Mouse (Mus musculus) forebrain, embryonic 13.5 days (tissue): ENCODE data around the gene Mettl21a. TPM values are rescaled to one million over a fixed set of nuclear protein-coding genes. Genes with fewer than 3 reads are reported as not detected.

Source experiments
- polyA plus RNA-seq: library from polyadenylated mRNA; unstranded; fragments of >200 nt; fragmentation: Nextera tagmentation; extraction: Ambion mirVana; gene quantifications from 2 replicates; pipeline ENCODE4 v1.2.1, GENCODE M21; 2015

Gene Mettl21a
- polyA plus RNA-seq, 1 experiment from 2014 or later = 20.7 TPM

Other genes with a start within 250 kb of the Mettl21a start
- 44.8 and 47.8 TPM in 2 replicates for gene Creb1, start 84.6 kb downstream of the Mettl21a start, polyA plus RNA-seq
- 4.2 and 4.3 TPM in 2 replicates for gene Ccnyl1, start 73.2 kb upstream of the Mettl21a start, polyA plus RNA-seq
- gene Fzd5, start 120.5 kb upstream of the Mettl21a start, polyA plus RNA-seq = 0.56 and 0.65 TPM in 2 replicates